Mouse (Mus musculus): ENCODE measurements around the gene Carns1. TPM values are rescaled to one million over a fixed set of nuclear protein-coding genes. Genes with fewer than 3 reads are reported as not detected.
A peak's percentile ranks its signal among the peaks of the same experiment; 100 is the strongest.
"Not testable (repeated sequence)": the region's sequence is repeated elsewhere in the genome, so short reads cannot be mapped to it uniquely, and the experiment has no call there.

The Carns1 gene
- polyA plus RNA-seq, 1 experiment from 2014 or later = 2.6 TPM

DNA sequence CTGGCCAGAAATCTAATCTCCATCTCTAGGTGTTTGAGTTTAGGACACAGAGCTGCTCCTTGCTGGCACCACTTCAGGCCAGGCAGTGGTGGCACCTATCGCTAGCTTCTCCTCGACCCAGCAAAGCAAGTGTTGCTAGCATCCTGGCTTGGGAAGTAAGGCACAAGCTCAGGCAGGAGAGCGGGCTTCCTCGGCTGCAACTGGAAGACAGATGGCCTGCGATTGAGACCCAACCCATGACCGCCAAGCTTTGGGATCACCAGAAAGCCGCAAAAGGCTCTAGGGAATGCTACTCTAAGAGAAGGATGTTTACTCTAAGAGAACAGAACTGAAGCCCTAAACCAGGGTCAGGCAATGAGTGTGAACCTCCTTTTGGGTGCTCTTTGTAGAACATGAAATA, 45.8 kb downstream of the Carns1 start:
- TF ChIP-seq EP300 (IDR thresholded peaks at IDR 0.05) (no peak), CTCF (IDR thresholded peaks at IDR 0.05) (no peak)
- Histone ChIP-seq H3K36me3 (ENCODE audit: insufficient read depth, low read length) (peaks cover 23% of the 10 kb centered on the region; the same call in 1 of the 2 replicates), H3K9ac (replicated peaks; ENCODE audit: low read depth) (no peak overlapping the region), H3K4me1 (ENCODE audit: insufficient read depth, low read depth, low read length) (peaks cover 5% of the 10 kb centered on the region), H3K9me3 (ENCODE audit: low read length) (no peaks in the 10 kb centered on the region), H3K27ac (ENCODE audit: low read length) (no peak overlapping the region), H3K27me3 (replicated peaks; ENCODE audit: insufficient read depth, low read length) (no peaks in the 10 kb centered on the region), H3K4me3 (ENCODE audit: low read depth, low read length) (no peak overlapping the region), H3K4me2 (replicated peaks; ENCODE audit: low read depth, low read length) (no peak overlapping the region)
- no peak for DNase-seq (ENCODE audit: low spot score)
- ATAC-seq = no peak
- WGBS = 82% methylated on average over 7 of the region's 7 CpGs

DNA sequence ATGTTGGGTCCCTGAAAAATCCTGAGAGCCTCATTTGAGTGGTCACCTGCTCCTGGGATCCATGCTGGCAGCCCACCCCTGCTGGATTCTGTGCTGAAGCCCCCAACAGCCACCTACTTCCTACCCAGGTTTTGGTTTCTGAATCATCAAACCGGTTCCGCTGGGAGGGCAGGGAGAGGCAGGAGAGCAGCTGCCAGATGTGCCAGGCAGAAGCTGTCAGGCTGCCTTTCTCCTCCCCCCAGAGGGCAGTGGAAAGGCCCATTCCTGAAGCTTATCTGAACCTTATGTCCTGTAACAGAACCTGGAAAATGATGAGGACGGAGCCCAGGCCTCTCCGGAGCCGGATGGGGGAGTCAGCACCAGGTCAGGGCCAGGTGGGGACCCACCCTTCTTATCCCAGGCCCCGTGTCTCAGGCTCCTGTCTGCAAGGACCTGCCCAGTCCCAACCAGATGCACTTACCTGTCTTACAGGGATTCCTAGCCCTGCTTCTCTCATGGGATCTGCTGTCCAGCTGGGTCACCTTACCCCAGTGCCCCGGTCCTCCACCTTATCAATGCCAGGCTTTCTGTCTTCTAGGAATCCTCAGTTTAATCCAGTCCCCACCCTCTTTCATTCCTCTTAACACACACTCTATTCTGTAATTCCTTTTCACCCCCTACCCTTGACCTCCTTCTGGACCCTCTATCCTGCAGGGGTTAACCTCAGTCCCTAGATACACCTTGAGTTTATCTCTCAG, 48.4 kb downstream of the Carns1 start:
- whole genome bisulfite sequencing = 50% methylated on average over 7 of the region's 7 CpGs
- H3K9ac ChIP-seq (replicated peaks; ENCODE audit: low read depth) = peak overlapping the region; percentile 81
- ATAC-seq (no peak), DNase-seq (ENCODE audit: low spot score) (peak; percentile 44)
- no peaks in the 10 kb centered on the region for H3K9me3 ChIP-seq (ENCODE audit: low read length)
- H3K27me3 ChIP-seq (replicated peaks; ENCODE audit: insufficient read depth, low read length) = no peaks in the 10 kb centered on the region
- peaks cover 16% of the 10 kb centered on the region; the same call in 1 of the 2 replicates for H3K36me3 ChIP-seq (ENCODE audit: insufficient read depth, low read length)
- peak overlapping the region; percentile 71 for H3K4me2 ChIP-seq (replicated peaks; ENCODE audit: low read depth, low read length)
- H3K4me3 ChIP-seq (ENCODE audit: low read depth, low read length) = peak overlapping the region; percentile 70
- peaks cover 5% of the 10 kb centered on the region for H3K4me1 ChIP-seq (ENCODE audit: insufficient read depth, low read depth, low read length)
- H3K27ac ChIP-seq (ENCODE audit: low read length) = no peak overlapping the region
- TF ChIP-seq EP300 (IDR thresholded peaks at IDR 0.05) (no peak), CTCF (IDR thresholded peaks at IDR 0.05) (no peak)

DNA sequence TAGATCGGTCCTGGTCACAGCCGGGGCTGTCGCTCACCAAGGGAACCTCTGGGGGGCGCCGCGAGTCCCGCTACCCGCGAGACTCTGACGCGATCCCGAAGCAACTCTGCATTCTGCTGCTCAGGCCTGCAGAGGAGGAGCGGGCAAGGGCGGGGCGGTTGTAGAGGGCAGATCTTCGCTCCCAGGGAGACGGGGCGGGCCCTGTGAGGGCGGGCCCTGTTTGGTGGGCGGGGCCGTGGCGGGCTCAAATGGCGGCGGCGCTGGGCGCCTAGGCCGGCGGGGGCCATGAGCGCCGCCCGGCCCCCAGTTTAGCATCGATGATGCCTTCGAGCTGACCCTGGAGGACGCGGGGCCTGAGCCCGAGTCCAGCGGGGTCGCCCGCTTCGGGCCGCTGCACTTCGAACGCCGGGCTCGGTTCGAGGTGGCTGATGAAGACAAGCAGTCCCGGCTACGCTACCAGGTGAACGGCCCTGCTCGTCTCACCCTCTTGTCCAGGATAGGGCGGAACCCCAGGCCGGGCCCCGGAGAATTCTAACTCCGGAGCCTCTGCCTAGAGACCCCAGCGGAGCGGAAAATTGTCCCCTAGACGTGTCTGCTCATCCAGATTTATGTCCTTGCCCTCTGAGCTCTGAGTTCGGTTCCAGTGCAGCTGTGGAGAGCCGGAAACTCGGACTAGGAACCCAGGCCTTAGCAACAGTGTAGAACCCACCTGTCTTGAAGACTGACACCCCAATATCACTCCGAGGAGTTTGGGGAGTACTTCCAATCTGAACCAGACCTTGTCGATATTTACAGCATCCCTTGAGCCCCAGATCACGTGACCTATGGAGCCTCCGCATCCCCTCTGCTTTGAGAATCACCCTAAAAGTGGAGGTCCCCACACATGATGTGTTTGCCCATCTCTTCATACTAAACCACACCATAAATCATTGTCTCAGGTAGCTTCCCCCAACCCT, 49.3 kb downstream of the Carns1 start, which contains the start of gene Aip:
Aip (minus strand) TSS at position 118 of the 956 bp plus-strand sequence.
- Histone ChIP-seq H3K9me3 (ENCODE audit: low read length) (no peaks in the 10 kb centered on the region), H3K27ac (ENCODE audit: low read length) (peak within 1 kb of the TSS; percentile 11; the same call in 1 of the 2 replicates), H3K9ac (replicated peaks; ENCODE audit: low read depth) (peak within 1 kb of the TSS; percentile 81), H3K4me1 (ENCODE audit: insufficient read depth, low read depth, low read length) (peaks cover 5% of the 10 kb centered on the region), H3K36me3 (ENCODE audit: insufficient read depth, low read length) (peaks cover 10% of the 10 kb centered on the region; the same call in 1 of the 2 replicates), H3K27me3 (replicated peaks; ENCODE audit: insufficient read depth, low read length) (no peaks in the 10 kb centered on the region), H3K4me2 (replicated peaks; ENCODE audit: low read depth, low read length) (peak within 1 kb of the TSS; percentile 71), H3K4me3 (ENCODE audit: low read depth, low read length) (peak within 1 kb of the TSS; percentile 70)
- TF ChIP-seq EP300 (IDR thresholded peaks at IDR 0.05) (no peak), CTCF (IDR thresholded peaks at IDR 0.05) (peak; percentile 79)
- peak; percentile 100 for DNase-seq (ENCODE audit: low spot score)
- ATAC-seq = peak; percentile 94
- WGBS = 2% methylated on average over 54 of the region's 64 CpGs

DNA sequence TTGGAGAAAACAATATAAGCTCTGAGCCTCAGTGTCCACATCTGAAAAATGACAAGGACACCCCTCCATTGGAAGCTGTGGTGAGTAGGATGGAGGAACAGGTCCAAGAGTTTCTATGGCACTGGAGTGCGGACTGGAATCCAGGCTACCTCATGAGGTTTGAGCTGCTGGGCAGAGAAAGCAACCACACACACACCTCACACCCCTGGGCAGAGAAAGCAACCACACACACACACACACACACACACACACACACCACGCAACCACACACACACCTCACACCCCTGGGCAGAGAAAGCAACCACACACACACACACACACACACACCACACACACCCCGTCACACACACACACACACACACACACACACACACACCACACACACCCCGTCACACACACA, 50.0 kb downstream of the Carns1 start:
- peak; percentile 12 for ATAC-seq
- H3K27me3 ChIP-seq (replicated peaks; ENCODE audit: insufficient read depth, low read length); H3K27ac ChIP-seq (ENCODE audit: low read length); DNase-seq (ENCODE audit: low spot score); H3K9me3 ChIP-seq (ENCODE audit: low read length); H3K36me3 ChIP-seq (ENCODE audit: insufficient read depth, low read length); H3K4me1 ChIP-seq (ENCODE audit: insufficient read depth, low read depth, low read length); H3K9ac ChIP-seq (replicated peaks; ENCODE audit: low read depth): not testable (repeated sequence)
- H3K4me2 ChIP-seq (replicated peaks; ENCODE audit: low read depth, low read length) = peak overlapping the region; percentile 71
- H3K4me3 ChIP-seq (ENCODE audit: low read depth, low read length) = peak overlapping the region; percentile 70
- 9% methylated on average over 4 of the region's 4 CpGs for WGBS

DNA sequence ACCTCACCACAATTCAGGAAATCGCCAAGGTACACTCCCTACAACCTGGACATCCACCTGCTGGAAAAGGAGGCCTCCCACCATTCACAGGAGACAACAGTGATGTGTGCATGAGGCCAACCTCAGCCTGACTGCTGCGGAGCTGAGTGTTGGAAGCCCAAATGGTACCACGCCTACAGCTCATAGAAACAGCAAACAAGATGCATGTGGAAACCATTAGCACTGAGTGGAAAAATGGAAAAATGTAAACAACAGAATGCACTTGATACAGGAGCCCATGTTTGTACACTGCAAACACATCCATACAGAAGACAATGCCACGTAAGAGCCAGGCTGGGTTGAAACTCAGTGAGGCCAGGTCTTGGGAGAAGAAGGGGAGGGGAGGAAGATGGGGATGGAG, 50.8 kb downstream of the Carns1 start:
- H3K4me2 ChIP-seq (replicated peaks; ENCODE audit: low read depth, low read length) = no peak overlapping the region
- H3K27ac ChIP-seq (ENCODE audit: low read length) = no peak overlapping the region
- 59% methylated on average over 4 of the region's 4 CpGs for WGBS

More for the DNA sequence above, 50.8 kb downstream of the Carns1 start:
- no peak overlapping the region for H3K9ac ChIP-seq (replicated peaks; ENCODE audit: low read depth)
- DNase-seq (ENCODE audit: low spot score) = no peak
- H3K4me1 ChIP-seq (ENCODE audit: insufficient read depth, low read depth, low read length) = peaks cover 9% of the 10 kb centered on the region
- H3K27me3 ChIP-seq (replicated peaks; ENCODE audit: insufficient read depth, low read length) = no peaks in the 10 kb centered on the region
- H3K4me3 ChIP-seq (ENCODE audit: low read depth, low read length) = no peak overlapping the region
- TF ChIP-seq CTCF (IDR thresholded peaks at IDR 0.05) (no peak), EP300 (IDR thresholded peaks at IDR 0.05) (no peak)
- no peak for ATAC-seq
- H3K9me3 ChIP-seq (ENCODE audit: low read length) = no peaks in the 10 kb centered on the region
- H3K36me3 ChIP-seq (ENCODE audit: insufficient read depth, low read length) = peaks cover 7% of the 10 kb centered on the region; the same call in 1 of the 2 replicates
